Mouse (Mus musculus): ENCODE measurements around the gene Wwp2. TPM values are rescaled to one million over a fixed set of nuclear protein-coding genes. Genes with fewer than 3 reads are reported as not detected.

The Wwp2 gene
- polyA plus RNA-seq, 1 experiment from 2014 or later, result 39.0 TPM

DNA sequence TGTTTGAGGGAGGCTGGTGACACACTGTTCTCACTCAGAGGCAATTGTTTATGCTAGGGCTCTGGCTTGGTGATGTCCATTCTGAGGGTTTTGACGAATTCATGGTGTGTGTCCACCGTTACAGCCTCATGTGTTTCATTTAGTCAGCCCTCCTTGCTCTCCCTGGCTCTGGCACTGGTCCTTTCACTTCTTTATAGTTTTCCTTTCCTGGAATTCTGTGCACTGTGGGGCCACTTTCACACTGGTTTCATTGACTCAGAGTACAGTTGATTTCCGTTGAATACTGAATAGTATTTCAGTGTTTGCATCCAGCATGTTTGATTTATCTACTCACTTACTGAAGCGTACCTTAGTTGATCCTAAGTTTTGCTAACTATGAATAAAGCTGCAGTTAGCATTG, 55.0 kb downstream of the Wwp2 start:
- Histone ChIP-seq H3K4me3 (ENCODE audit: low read depth, low read length) (no peak overlapping the region), H3K27me3 (ENCODE audit: control insufficient read depth, insufficient read depth, low read depth, low read length) (no peaks in the 10 kb centered on the region), H3K36me3 (ENCODE audit: control insufficient read depth, insufficient read depth, low read length) (no peaks in the 10 kb centered on the region), H3K9ac (ENCODE audit: low read depth, low read length) (no peak overlapping the region), H3K4me2 (ENCODE audit: low read length) (no peak overlapping the region), H3K9me3 (replicated peaks; ENCODE audit: control insufficient read depth, low read length, poor library complexity, severe bottlenecking) (no peaks in the 10 kb centered on the region), H3K27ac (ENCODE audit: low read length) (no peak overlapping the region; the same call in 1 of the 2 replicates), H3K4me1 (ENCODE audit: control insufficient read depth, insufficient read depth, low read length) (no peaks in the 10 kb centered on the region)
- ATAC-seq, result no peak
- WGBS, result 81% methylated on average over 4 of the region's 4 CpGs

DNA sequence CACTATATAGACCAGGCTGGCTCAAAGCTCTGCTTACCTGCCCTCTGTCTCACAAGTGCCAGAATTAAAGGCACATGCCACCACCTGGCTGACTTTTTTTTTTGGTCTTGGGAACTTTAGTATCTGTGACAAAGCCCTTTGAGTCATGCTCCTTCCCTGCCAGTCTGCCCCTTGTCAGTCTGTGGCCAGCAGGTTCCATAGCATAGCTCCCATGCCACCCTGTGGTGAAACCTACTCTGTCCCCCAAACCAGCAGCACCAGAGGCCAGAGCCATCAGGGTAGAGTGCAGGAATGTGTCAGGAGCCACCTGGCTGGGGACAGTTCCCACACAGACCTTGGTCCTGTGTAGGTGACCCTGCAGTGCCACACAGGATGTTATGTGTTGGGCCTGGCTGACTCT, 55.7 kb downstream of the Wwp2 start:
- no peaks in the 10 kb centered on the region for H3K27me3 ChIP-seq (ENCODE audit: control insufficient read depth, insufficient read depth, low read depth, low read length)
- no peaks in the 10 kb centered on the region for H3K36me3 ChIP-seq (ENCODE audit: control insufficient read depth, insufficient read depth, low read length)
- no peak overlapping the region for H3K27ac ChIP-seq (ENCODE audit: low read length)
- no peaks in the 10 kb centered on the region for H3K4me1 ChIP-seq (ENCODE audit: control insufficient read depth, insufficient read depth, low read length)
- H3K4me3 ChIP-seq (ENCODE audit: low read depth, low read length), result no peak overlapping the region
- no peaks in the 10 kb centered on the region for H3K9me3 ChIP-seq (replicated peaks; ENCODE audit: control insufficient read depth, low read length, poor library complexity, severe bottlenecking)
- no peak overlapping the region for H3K9ac ChIP-seq (ENCODE audit: low read depth, low read length)
- no peak overlapping the region for H3K4me2 ChIP-seq (ENCODE audit: low read length)
- no peak for ATAC-seq

DNA sequence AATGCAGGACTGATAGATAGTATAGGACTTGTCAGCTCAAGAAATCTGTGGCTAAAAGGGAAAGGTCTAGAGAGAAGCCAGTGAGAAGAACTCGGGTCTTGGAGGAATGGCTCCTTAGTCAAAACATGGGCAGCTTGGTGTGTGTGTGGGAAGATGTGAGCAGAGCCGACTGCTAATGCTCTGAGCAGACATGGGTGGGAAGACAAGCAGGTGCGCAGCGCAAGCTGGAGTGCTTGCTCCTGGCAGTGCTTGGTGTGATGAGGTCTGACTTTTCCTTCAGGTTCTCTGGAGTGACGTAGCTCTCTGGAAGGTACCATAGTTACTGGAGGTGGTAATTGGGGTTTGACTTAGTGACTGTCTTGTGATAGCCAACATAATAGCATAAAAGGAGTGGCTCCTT, 56.6 kb downstream of the Wwp2 start:
- ATAC-seq, result no peak
- no peaks in the 10 kb centered on the region for H3K36me3 ChIP-seq (ENCODE audit: control insufficient read depth, insufficient read depth, low read length)
- no peaks in the 10 kb centered on the region for H3K27me3 ChIP-seq (ENCODE audit: control insufficient read depth, insufficient read depth, low read depth, low read length)
- H3K4me3 ChIP-seq (ENCODE audit: low read depth, low read length), result no peak overlapping the region
- H3K4me1 ChIP-seq (ENCODE audit: control insufficient read depth, insufficient read depth, low read length), result no peaks in the 10 kb centered on the region
- H3K9ac ChIP-seq (ENCODE audit: low read depth, low read length), result no peak overlapping the region
- H3K27ac ChIP-seq (ENCODE audit: low read length), result no peak overlapping the region
- H3K9me3 ChIP-seq (replicated peaks; ENCODE audit: control insufficient read depth, low read length, poor library complexity, severe bottlenecking), result no peaks in the 10 kb centered on the region
- no peak overlapping the region for H3K4me2 ChIP-seq (ENCODE audit: low read length)
- 98% methylated on average over 5 of the region's 5 CpGs for WGBS

DNA sequence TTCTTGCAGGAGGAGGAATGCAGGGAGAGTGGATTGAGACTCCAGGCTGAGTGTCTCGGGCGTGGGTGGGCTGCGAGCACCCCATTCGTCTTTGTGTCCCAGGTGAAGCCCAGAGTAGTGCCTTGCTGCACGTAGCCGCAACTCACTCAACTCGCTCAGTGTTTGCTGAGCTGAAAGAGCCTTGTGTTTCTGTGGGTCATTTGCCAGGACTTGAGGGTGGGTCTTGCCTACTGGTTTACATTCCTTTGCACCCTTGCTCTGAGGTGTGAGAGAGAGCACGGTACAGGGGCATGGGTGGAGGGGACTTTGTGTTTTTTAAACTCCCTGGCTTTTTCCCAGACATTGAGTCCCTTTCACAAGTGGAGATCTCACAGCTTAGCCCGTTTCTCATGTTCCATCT, 59.3 kb downstream of the Wwp2 start:
- no peaks in the 10 kb centered on the region for H3K9me3 ChIP-seq (replicated peaks; ENCODE audit: control insufficient read depth, low read length, poor library complexity, severe bottlenecking)
- H3K9ac ChIP-seq (ENCODE audit: low read depth, low read length), result no peak overlapping the region
- no peak overlapping the region for H3K27ac ChIP-seq (ENCODE audit: low read length)
- H3K4me2 ChIP-seq (ENCODE audit: low read length), result no peak overlapping the region
- no peak for ATAC-seq
- WGBS, result 89% methylated on average over 9 of the region's 9 CpGs
- no peaks in the 10 kb centered on the region for H3K36me3 ChIP-seq (ENCODE audit: control insufficient read depth, insufficient read depth, low read length)
- no peak overlapping the region for H3K4me3 ChIP-seq (ENCODE audit: low read depth, low read length)
- no peaks in the 10 kb centered on the region for H3K27me3 ChIP-seq (ENCODE audit: control insufficient read depth, insufficient read depth, low read depth, low read length)
- H3K4me1 ChIP-seq (ENCODE audit: control insufficient read depth, insufficient read depth, low read length), result no peaks in the 10 kb centered on the region

DNA sequence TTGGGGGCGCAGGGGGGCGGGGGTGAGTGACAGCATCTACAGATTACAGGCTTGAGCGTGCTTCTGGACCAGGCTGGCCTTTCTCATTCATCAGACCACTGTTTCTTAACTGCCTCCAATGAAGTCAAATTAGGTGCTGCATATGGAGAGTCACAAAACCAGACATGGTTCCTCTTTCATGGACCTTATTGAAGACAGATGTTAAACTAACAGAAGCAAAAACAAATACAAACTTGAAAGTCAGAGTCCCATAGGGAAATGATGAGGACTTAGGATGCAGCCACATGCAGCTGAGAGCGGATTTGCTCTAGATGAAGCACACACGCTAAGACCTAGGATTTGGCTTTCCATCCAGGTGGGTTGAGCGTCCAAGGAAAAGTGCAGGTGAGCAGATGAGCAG, 61.5 kb downstream of the Wwp2 start:
- WGBS, result 85% methylated on average over 6 of the region's 6 CpGs
- ATAC-seq, result no peak
- no peak overlapping the region for H3K4me2 ChIP-seq (ENCODE audit: low read length)
- no peaks in the 10 kb centered on the region for H3K27me3 ChIP-seq (ENCODE audit: control insufficient read depth, insufficient read depth, low read depth, low read length)
- H3K27ac ChIP-seq (ENCODE audit: low read length), result no peak overlapping the region
- no peaks in the 10 kb centered on the region for H3K9me3 ChIP-seq (replicated peaks; ENCODE audit: control insufficient read depth, low read length, poor library complexity, severe bottlenecking)
- no peak overlapping the region for H3K9ac ChIP-seq (ENCODE audit: low read depth, low read length)
- no peak overlapping the region for H3K4me3 ChIP-seq (ENCODE audit: low read depth, low read length)
- H3K4me1 ChIP-seq (ENCODE audit: control insufficient read depth, insufficient read depth, low read length), result no peaks in the 10 kb centered on the region
- no peaks in the 10 kb centered on the region for H3K36me3 ChIP-seq (ENCODE audit: control insufficient read depth, insufficient read depth, low read length)

DNA sequence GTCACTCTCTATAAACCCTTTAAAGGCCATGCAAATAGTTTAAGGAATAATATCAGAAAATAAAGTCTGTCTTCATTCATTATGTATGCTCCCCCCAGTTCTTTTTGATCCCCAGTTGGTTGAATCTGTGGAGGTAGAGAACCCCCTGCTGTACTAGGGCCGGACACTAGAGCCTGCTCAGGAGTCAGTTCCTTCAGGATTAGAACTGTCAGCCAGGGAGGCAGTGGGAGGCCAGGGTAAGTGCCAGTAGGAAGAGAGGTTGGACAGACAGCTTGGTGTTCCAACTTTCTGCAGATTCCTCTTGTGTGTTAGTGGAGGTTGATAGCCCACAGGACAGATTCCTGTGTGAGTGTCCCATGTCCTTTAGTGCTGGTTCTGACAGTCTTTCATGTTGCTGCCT, 62.2 kb downstream of the Wwp2 start:
- Histone ChIP-seq H3K27me3 (ENCODE audit: control insufficient read depth, insufficient read depth, low read depth, low read length) (no peaks in the 10 kb centered on the region), H3K4me2 (ENCODE audit: low read length) (no peak overlapping the region), H3K27ac (ENCODE audit: low read length) (no peak overlapping the region), H3K9ac (ENCODE audit: low read depth, low read length) (no peak overlapping the region), H3K4me3 (ENCODE audit: low read depth, low read length) (no peak overlapping the region), H3K9me3 (replicated peaks; ENCODE audit: control insufficient read depth, low read length, poor library complexity, severe bottlenecking) (no peaks in the 10 kb centered on the region), H3K36me3 (ENCODE audit: control insufficient read depth, insufficient read depth, low read length) (no peaks in the 10 kb centered on the region), H3K4me1 (ENCODE audit: control insufficient read depth, insufficient read depth, low read length) (no peaks in the 10 kb centered on the region)
- 38% methylated on average over 1 of the region's 1 CpGs for WGBS
- no peak for ATAC-seq

DNA sequence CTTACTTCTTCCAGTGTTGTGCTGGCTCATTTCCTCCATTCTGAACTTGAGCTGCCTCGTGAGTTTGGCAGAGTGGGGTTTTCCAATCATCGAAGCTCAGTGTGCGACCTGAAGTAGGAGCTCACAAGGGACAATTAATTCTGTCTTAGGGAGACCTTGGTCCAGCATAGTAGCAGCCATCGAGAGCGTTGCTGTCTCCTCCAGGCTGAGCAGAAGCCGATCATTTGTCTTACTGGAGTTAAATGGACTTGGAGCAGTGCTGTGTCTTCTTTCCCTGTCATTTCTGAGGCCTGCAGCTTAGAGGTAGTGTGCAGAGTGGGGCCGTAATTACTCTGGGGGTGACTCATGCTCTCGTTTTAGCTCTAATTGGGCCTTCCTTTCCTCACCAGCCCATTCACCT, 62.6 kb downstream of the Wwp2 start:
- H3K27ac ChIP-seq (ENCODE audit: low read length), result no peak overlapping the region
- 80% methylated on average over 8 of the region's 8 CpGs for WGBS
- no peaks in the 10 kb centered on the region for H3K9me3 ChIP-seq (replicated peaks; ENCODE audit: control insufficient read depth, low read length, poor library complexity, severe bottlenecking)
- H3K4me2 ChIP-seq (ENCODE audit: low read length), result no peak overlapping the region
- ATAC-seq, result no peak
- no peaks in the 10 kb centered on the region for H3K27me3 ChIP-seq (ENCODE audit: control insufficient read depth, insufficient read depth, low read depth, low read length)
- no peak overlapping the region for H3K4me3 ChIP-seq (ENCODE audit: low read depth, low read length)
- H3K36me3 ChIP-seq (ENCODE audit: control insufficient read depth, insufficient read depth, low read length), result no peaks in the 10 kb centered on the region
- no peaks in the 10 kb centered on the region for H3K4me1 ChIP-seq (ENCODE audit: control insufficient read depth, insufficient read depth, low read length)
- no peak overlapping the region for H3K9ac ChIP-seq (ENCODE audit: low read depth, low read length)

DNA sequence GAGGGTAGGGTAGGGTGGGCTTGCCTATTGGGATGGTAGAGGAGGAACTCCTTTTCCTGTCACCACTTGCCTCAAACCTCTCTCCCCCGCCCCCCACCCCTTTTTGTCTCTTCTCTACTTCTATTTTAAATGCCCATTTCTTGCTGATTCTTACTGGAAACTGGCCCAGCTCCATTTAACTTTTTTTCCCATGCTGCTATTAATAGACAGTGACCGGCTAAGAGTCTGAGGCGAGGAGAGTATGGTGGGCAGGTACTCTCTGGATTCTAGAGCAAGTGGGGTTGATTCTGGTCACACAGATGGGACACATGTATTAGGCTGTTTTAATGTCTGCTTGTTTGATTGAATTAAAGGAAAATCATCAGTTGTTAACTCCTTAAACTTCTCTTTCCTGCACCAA, 63.4 kb downstream of the Wwp2 start:
- ATAC-seq, result no peak
- 87% methylated on average over 3 of the region's 3 CpGs for WGBS

DNA sequence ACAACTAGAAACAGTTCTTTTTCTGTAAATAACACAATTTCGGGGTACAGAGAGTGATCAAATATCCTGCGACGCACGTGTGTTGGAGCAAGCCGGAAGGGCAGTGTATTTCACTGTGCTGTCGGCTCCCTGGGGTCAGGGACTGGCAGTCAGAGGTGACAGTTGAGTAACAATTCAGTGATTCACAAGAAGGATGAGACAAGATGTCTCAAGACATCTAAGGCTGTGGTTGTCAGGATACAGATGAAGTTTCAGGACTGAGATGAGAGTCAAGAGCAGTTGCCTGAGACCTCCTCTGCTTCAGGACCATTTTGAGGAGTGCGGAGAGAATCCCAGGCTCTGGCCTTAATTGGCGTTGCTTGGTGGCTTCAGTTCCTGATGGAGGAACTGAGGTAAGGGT, 66.2 kb downstream of the Wwp2 start:
- no peak for ATAC-seq
- Histone ChIP-seq H3K4me3 (ENCODE audit: low read depth, low read length) (no peak overlapping the region), H3K27ac (ENCODE audit: low read length) (no peak overlapping the region), H3K27me3 (ENCODE audit: control insufficient read depth, insufficient read depth, low read depth, low read length) (no peaks in the 10 kb centered on the region), H3K4me2 (ENCODE audit: low read length) (no peak overlapping the region), H3K9ac (ENCODE audit: low read depth, low read length) (no peak overlapping the region), H3K4me1 (ENCODE audit: control insufficient read depth, insufficient read depth, low read length) (no peaks in the 10 kb centered on the region), H3K9me3 (replicated peaks; ENCODE audit: control insufficient read depth, low read length, poor library complexity, severe bottlenecking) (no peaks in the 10 kb centered on the region), H3K36me3 (ENCODE audit: control insufficient read depth, insufficient read depth, low read length) (peaks cover 2% of the 10 kb centered on the region)
- WGBS, result 86% methylated on average over 8 of the region's 8 CpGs

More for the DNA sequence above, 63.4 kb downstream of the Wwp2 start:
- no peaks in the 10 kb centered on the region for H3K4me1 ChIP-seq (ENCODE audit: control insufficient read depth, insufficient read depth, low read length)
- H3K9me3 ChIP-seq (replicated peaks; ENCODE audit: control insufficient read depth, low read length, poor library complexity, severe bottlenecking), result no peaks in the 10 kb centered on the region
- no peaks in the 10 kb centered on the region for H3K36me3 ChIP-seq (ENCODE audit: control insufficient read depth, insufficient read depth, low read length)
- no peaks in the 10 kb centered on the region for H3K27me3 ChIP-seq (ENCODE audit: control insufficient read depth, insufficient read depth, low read depth, low read length)
- no peak overlapping the region for H3K4me2 ChIP-seq (ENCODE audit: low read length)
- H3K9ac ChIP-seq (ENCODE audit: low read depth, low read length), result no peak overlapping the region
- no peak overlapping the region for H3K27ac ChIP-seq (ENCODE audit: low read length)
- no peak overlapping the region for H3K4me3 ChIP-seq (ENCODE audit: low read depth, low read length)

DNA sequence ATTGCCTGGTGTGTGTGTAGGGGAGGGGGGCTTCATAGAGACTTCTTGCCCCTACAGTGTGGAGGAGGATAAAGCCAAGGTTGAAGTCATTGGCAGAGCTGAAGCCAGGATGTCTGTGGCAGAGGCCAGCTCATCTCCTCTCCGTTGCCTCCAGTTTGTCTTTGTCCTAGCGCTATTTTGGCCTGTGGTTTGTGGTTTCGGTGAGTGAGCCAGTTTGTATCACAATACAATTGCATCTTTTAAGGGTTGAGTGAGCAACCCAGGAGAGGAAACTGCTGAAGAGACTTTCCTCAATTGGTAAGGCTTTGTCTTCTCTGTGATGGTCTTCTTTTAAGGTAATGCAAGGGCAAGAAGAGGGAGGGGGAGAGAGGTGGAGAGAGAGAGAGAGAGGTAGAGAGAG, 66.8 kb downstream of the Wwp2 start:
- H3K4me3 ChIP-seq (ENCODE audit: low read depth, low read length), result no peak overlapping the region
- H3K4me2 ChIP-seq (ENCODE audit: low read length), result no peak overlapping the region
- H3K4me1 ChIP-seq (ENCODE audit: control insufficient read depth, insufficient read depth, low read length), result no peaks in the 10 kb centered on the region
- no peak overlapping the region for H3K27ac ChIP-seq (ENCODE audit: low read length)
- peaks cover 2% of the 10 kb centered on the region for H3K36me3 ChIP-seq (ENCODE audit: control insufficient read depth, insufficient read depth, low read length)
- H3K27me3 ChIP-seq (ENCODE audit: control insufficient read depth, insufficient read depth, low read depth, low read length), result no peaks in the 10 kb centered on the region
- 55% methylated on average over 3 of the region's 3 CpGs for WGBS
- H3K9ac ChIP-seq (ENCODE audit: low read depth, low read length), result no peak overlapping the region
- H3K9me3 ChIP-seq (replicated peaks; ENCODE audit: control insufficient read depth, low read length, poor library complexity, severe bottlenecking), result no peaks in the 10 kb centered on the region
- no peak for ATAC-seq

All from midbrain, embryonic 16.5 days (tissue).